In the genomic region with DNA sequence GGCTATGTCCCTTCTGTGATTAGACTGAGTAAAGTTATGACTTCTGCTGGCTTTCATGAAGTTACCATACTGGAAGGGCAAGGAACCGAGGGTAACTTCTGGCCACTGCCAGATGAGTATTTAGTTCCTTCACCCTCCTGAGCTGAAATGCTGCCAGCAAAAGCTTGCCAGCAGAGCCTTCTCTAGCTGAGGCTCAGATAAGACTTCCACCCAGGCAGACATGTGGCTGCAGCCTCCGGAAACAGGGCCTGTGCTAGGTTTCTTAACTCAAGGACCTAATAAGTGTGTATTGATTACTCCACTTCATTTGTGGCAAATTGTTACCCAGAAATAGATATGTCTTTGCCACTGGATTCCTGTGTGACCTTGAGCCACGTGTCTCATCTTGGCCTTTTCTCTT, we compare ENCODE assay signal across 38 mouse cellular contexts. TPM values are rescaled to one million over a fixed set of nuclear protein-coding genes. Genes with fewer than 3 reads are reported as not detected.
A peak's percentile ranks its signal among the peaks of the same experiment; 100 is the strongest.
DNase-seq lines count a peak whose midpoint lies in the region; ATAC-seq lines count a peak whose summit lies in the region.
"Had no signal": no experiment of that assay in that cellular context is flagged by ENCODE, and none has a peak within 500 bp of the region (broad histone marks: within the 10 kb centered on the region; RNA-seq: fewer than 3 reads in every experiment).

No protein-coding gene starts in this region.

- H3K27ac ChIP-seq in midbrain, embryonic 11.5 days (ENCODE audit: low read depth, low read length): no peak overlapping the region
- H3K27ac ChIP-seq: embryonic facial prominence, embryonic 13.5 days; forebrain, embryonic 12.5 days; hindbrain, embryonic 13.5 days; kidney, embryonic 15.5 days; limb, embryonic 15.5 days; liver, embryonic 14.5 days; neural tube, embryonic 15.5 days; stomach, postnatal 0 days had no signal

- peak; percentile 24 to 33 for DNase-seq in cerebellum, postnatal 10 days
- DNase-seq in heart, postnatal 4 days: peak; percentile 29
- DNase-seq in heart, adult 8-10 months (ENCODE audit: low spot score): no peak
- DNase-seq in adipocyte (ENCODE audit: low spot score): peak; percentile 24
- no peak for DNase-seq in frontal cortex, postnatal 25 days (ENCODE audit: low spot score in 2 of 2)
- DNase-seq in midbrain, embryonic 11.5 days (ENCODE audit: low spot score, missing footprints): no peak
- DNase-seq: B cell, adult 2 months; cerebellum, adult 18-20 months; cerebellum, postnatal 25 days; embryo, embryonic 11 days; kidney, adult 11 months; kidney, postnatal 36 days; layer of hippocampus, adult 9-11 months; left cerebral cortex, postnatal 4 days; lung, embryonic 14.5 days; lung, postnatal 36 days; right cerebral cortex, adult 18-20 months; thymus, adult 2 months; thymus, postnatal 4 days had no signal

- H3K9me3 ChIP-seq in midbrain, embryonic 11.5 days (ENCODE audit: control insufficient read depth, low read length): no peaks in the 10 kb centered on the region
- H3K9me3 ChIP-seq: embryonic facial prominence, embryonic 13.5 days; hindbrain, embryonic 13.5 days; kidney, embryonic 15.5 days; limb, embryonic 15.5 days; neural tube, embryonic 15.5 days had no signal

- ATAC-seq in cerebellum, adult (ENCODE audit: insufficient number of reproducible peaks, low FRiP score, low TSS enrichment): no peak
- peak; percentile 54 for ATAC-seq in megakaryocyte progenitor cell, adult 5-6 weeks (replicated peaks; ENCODE audit: poor library complexity)
- no peak for ATAC-seq in midbrain, embryonic 11.5 days (ENCODE audit: low FRiP score)

- 77% methylated on average over 3 of the region's 3 CpGs for WGBS in midbrain, embryonic 11.5 days

- H3K9ac ChIP-seq in midbrain, embryonic 11.5 days (ENCODE audit: low read length): no peak overlapping the region
- H3K9ac ChIP-seq: embryonic facial prominence, embryonic 13.5 days; forebrain, embryonic 12.5 days; hindbrain, embryonic 13.5 days; kidney, embryonic 15.5 days; limb, embryonic 15.5 days; liver, embryonic 14.5 days; lung, embryonic 14.5 days; neural tube, embryonic 15.5 days had no signal

- peaks cover 12% of the 10 kb centered on the region for H3K4me1 ChIP-seq in midbrain, embryonic 11.5 days (ENCODE audit: control insufficient read depth, insufficient read depth, low read length)

- H3K4me3 ChIP-seq in midbrain, embryonic 11.5 days (ENCODE audit: low read depth, low read length): no peak overlapping the region
- H3K4me3 ChIP-seq: embryonic facial prominence, embryonic 13.5 days; erythroblast, embryonic 14.5 days; forebrain, embryonic 12.5 days; hindbrain, embryonic 13.5 days; kidney, embryonic 15.5 days; limb, embryonic 15.5 days; neural tube, embryonic 15.5 days had no signal

- no peak overlapping the region for H3K4me2 ChIP-seq in midbrain, embryonic 11.5 days
- H3K4me2 ChIP-seq: embryonic facial prominence, embryonic 13.5 days; forebrain, embryonic 12.5 days; heart, embryonic 11.5 days; hindbrain, embryonic 13.5 days; kidney, embryonic 15.5 days; limb, embryonic 15.5 days; lung, embryonic 14.5 days; neural tube, embryonic 15.5 days had no signal

- H3K36me3 ChIP-seq in midbrain, embryonic 11.5 days (ENCODE audit: control insufficient read depth, insufficient read depth, low read length): no peaks in the 10 kb centered on the region
- H3K36me3 ChIP-seq: embryonic facial prominence, embryonic 13.5 days; forebrain, embryonic 12.5 days; G1E; hindbrain, embryonic 13.5 days; kidney, embryonic 15.5 days; limb, embryonic 15.5 days; neural tube, embryonic 15.5 days had no signal

- peaks cover 36% of the 10 kb centered on the region for H3K27me3 ChIP-seq in midbrain, embryonic 11.5 days (ENCODE audit: control insufficient read depth, insufficient read depth, low read length)
- H3K27me3 ChIP-seq: CH12.LX had no signal

RNA-seq across cellular contexts. Expression of gene Kcns1, which starts 2.5 kb away (rescaled TPM):
- under 1 TPM in 1 of 2 experiments, not detected in 1; 0.19 TPM for total RNA-seq in heart, postnatal 4 days (2021)
- under 1 TPM in 2 of 4 experiments, not detected in 2; 0.09 TPM for total RNA-seq in heart, adult 8-10 months (2022)
- total RNA-seq in megakaryocyte progenitor cell, adult 5-6 weeks (2015): 0.05 TPM in 1 of 2 replicates, not detected in the other
- 0.08 and 0.17 TPM in 2 replicates for total RNA-seq in megakaryocyte progenitor cell, adult 5-6 weeks (2017)
- 0.07 TPM in 1 of 2 replicates, not detected in the other for polyA plus RNA-seq in midbrain, embryonic 11.5 days (2014; fragmentation: Nextera tagmentation; extraction: Ambion mirVana)
- total RNA-seq: G1E; heart, postnatal 25 days had no signal
- polyA plus RNA-seq: erythroblast, embryonic 14.5 days; G1E; lung, embryonic 14.5 days had no signal

RNA-seq across cellular contexts. Expression of gene Wfdc5, which starts 9.1 kb away (rescaled TPM):
- total RNA-seq in heart, postnatal 4 days (2021): not detected
- not detected for total RNA-seq in heart, adult 8-10 months (2022)
- not detected in 2 replicates for total RNA-seq in megakaryocyte progenitor cell, adult 5-6 weeks (2015)
- not detected in 2 replicates for total RNA-seq in megakaryocyte progenitor cell, adult 5-6 weeks (2017)
- not detected in 2 replicates for polyA plus RNA-seq in midbrain, embryonic 11.5 days (2014; fragmentation: Nextera tagmentation; extraction: Ambion mirVana)
- total RNA-seq: adrenal gland, postnatal 4 days; CH12.LX; heart, postnatal 25 days; left cerebral cortex, adult 18-20 months; left cerebral cortex, postnatal 4 days; midbrain, postnatal 0 days had no signal
- polyA plus RNA-seq: embryonic facial prominence, embryonic 13.5 days; erythroblast, embryonic 14.5 days; forebrain, embryonic 12.5 days; G1E; heart, embryonic 11.5 days; hindbrain, embryonic 13.5 days; kidney, embryonic 15.5 days; liver, embryonic 14.5 days; lung, embryonic 14.5 days; midbrain, postnatal 0 days; neural tube, embryonic 15.5 days had no signal

RNA-seq across cellular contexts. Expression of gene Wfdc12, which starts 17.0 kb away (rescaled TPM):
- total RNA-seq in heart, postnatal 4 days (2021): not detected
- total RNA-seq in heart, adult 8-10 months (2022): not detected
- total RNA-seq in megakaryocyte progenitor cell, adult 5-6 weeks (2015): not detected in 2 replicates
- total RNA-seq in megakaryocyte progenitor cell, adult 5-6 weeks (2017): not detected in 2 replicates
- polyA plus RNA-seq in midbrain, embryonic 11.5 days (2014; fragmentation: Nextera tagmentation; extraction: Ambion mirVana): not detected in 2 replicates
- total RNA-seq: adrenal gland, postnatal 4 days; CH12.LX; G1E; heart, postnatal 25 days; left cerebral cortex, adult 18-20 months; left cerebral cortex, postnatal 4 days; midbrain, postnatal 0 days had no signal
- polyA plus RNA-seq: embryonic facial prominence, embryonic 13.5 days; erythroblast, embryonic 14.5 days; forebrain, embryonic 12.5 days; G1E; heart, embryonic 11.5 days; hindbrain, embryonic 13.5 days; liver, embryonic 14.5 days; lung, embryonic 14.5 days; midbrain, postnatal 0 days; neural tube, embryonic 15.5 days; small intestine, adult 2 months had no signal

RNA-seq across cellular contexts. Expression of gene Wfdc15a, which starts 26.5 kb away (rescaled TPM):
- total RNA-seq in heart, postnatal 4 days (2021): not detected
- not detected for total RNA-seq in heart, adult 8-10 months (2022)
- total RNA-seq in megakaryocyte progenitor cell, adult 5-6 weeks (2015): not detected in 2 replicates
- total RNA-seq in megakaryocyte progenitor cell, adult 5-6 weeks (2017): not detected in 2 replicates
- polyA plus RNA-seq in midbrain, embryonic 11.5 days (2014; fragmentation: Nextera tagmentation; extraction: Ambion mirVana): not detected in 2 replicates
- total RNA-seq: adrenal gland, postnatal 4 days; CH12.LX; heart, postnatal 25 days; left cerebral cortex, adult 18-20 months; left cerebral cortex, postnatal 4 days; midbrain, postnatal 0 days had no signal
- polyA plus RNA-seq: embryonic facial prominence, embryonic 13.5 days; erythroblast, embryonic 14.5 days; forebrain, embryonic 12.5 days; G1E; heart, embryonic 11.5 days; hindbrain, embryonic 13.5 days; kidney, embryonic 15.5 days; limb, embryonic 15.5 days; liver, embryonic 14.5 days; lung, embryonic 14.5 days; midbrain, postnatal 0 days; neural tube, embryonic 15.5 days; small intestine, adult 2 months; thymus, adult 2 months had no signal

RNA-seq across cellular contexts. Expression of gene Wfdc15b, which starts 48.1 kb away (rescaled TPM):
- not detected for total RNA-seq in heart, postnatal 4 days (2021)
- not detected for total RNA-seq in heart, adult 8-10 months (2022)
- total RNA-seq in megakaryocyte progenitor cell, adult 5-6 weeks (2015): not detected in 2 replicates
- total RNA-seq in megakaryocyte progenitor cell, adult 5-6 weeks (2017): not detected in 2 replicates
- not detected in 2 replicates for polyA plus RNA-seq in midbrain, embryonic 11.5 days (2014; fragmentation: Nextera tagmentation; extraction: Ambion mirVana)
- total RNA-seq: CH12.LX; G1E; heart, postnatal 25 days; left cerebral cortex, adult 18-20 months; left cerebral cortex, postnatal 4 days; midbrain, postnatal 0 days had no signal
- polyA plus RNA-seq: embryonic facial prominence, embryonic 13.5 days; erythroblast, embryonic 14.5 days; forebrain, embryonic 12.5 days; G1E; heart, embryonic 11.5 days; hindbrain, embryonic 13.5 days; limb, embryonic 15.5 days; lung, embryonic 14.5 days; midbrain, postnatal 0 days; neural tube, embryonic 15.5 days; small intestine, adult 2 months; thymus, adult 2 months had no signal

Comparison
In these comparisons a context has a peak if more than half of its experiments do, and no peak if none do; other contexts are left out.
1. DNase-seq: peak in cerebellum, postnatal 10 days (2 of 2), heart, postnatal 4 days (single experiment) and adipocyte (single experiment); none in heart, adult 8-10 months (single experiment), frontal cortex, postnatal 25 days (0 of 2) and midbrain, embryonic 11.5 days (single experiment).